Mouse (Mus musculus) intestine, embryonic 14.5 days (tissue): ENCODE measurements around the gene Ube2d3. TPM values are rescaled to one million over a fixed set of nuclear protein-coding genes. Genes with fewer than 3 reads are reported as not detected.

ENCODE experiments used
- ATAC-seq: fragments of 200-750 bp; cut with Nextera tagmentation; replicated peaks from 2 replicates; pipeline ENCODE4 v1.8.0; 2017; ENCODE audit warnings: low read depth, moderate number of reproducible peaks, moderate TSS enrichment, moderate library complexity; ENCODE audit not compliant: low FRiP score, low TSS enrichment
- DNase-seq: peaks from one replicate; pipeline ENCODE4 v3.0.0-alpha.2; 2018; ENCODE audit warnings: low spot score
- H3K27ac ChIP-seq: fragments of 300-500 bp; sonication (generic); 2 replicates; pipeline ENCODE4 v1.5.1; 2014; ENCODE audit warnings: low read depth, mild to moderate bottlenecking, control low read depth
- H3K27me3 ChIP-seq: fragments of 300-500 bp; sonication (generic); replicated peaks from 2 replicates; pipeline ENCODE4 v1.6.1; 2014; ENCODE audit warnings: low read length, control low read depth; ENCODE audit not compliant: control insufficient read depth, insufficient read depth
- H3K36me3 ChIP-seq: fragments of 300-500 bp; sonication (generic); 2 replicates; pipeline ENCODE4 v1.6.1; 2014; ENCODE audit warnings: low read length, control low read depth; ENCODE audit not compliant: control insufficient read depth, insufficient read depth
- H3K4me1 ChIP-seq: fragments of 300-500 bp; sonication (generic); replicated peaks from 2 replicates; pipeline ENCODE4 v1.6.1; 2014; ENCODE audit warnings: low read length, control low read depth, mixed read lengths; ENCODE audit not compliant: control insufficient read depth, insufficient read depth
- H3K4me2 ChIP-seq: fragments of 300-500 bp; sonication (generic); 2 replicates; pipeline ENCODE4 v1.6.1; 2014; ENCODE audit warnings: low read length
- H3K4me3 ChIP-seq: fragments of 300-500 bp; sonication (generic); 2 replicates; pipeline ENCODE4 v1.5.1; 2014; ENCODE audit warnings: low read depth, low read length, control low read depth, mixed read lengths
- H3K9ac ChIP-seq: fragments of 300-500 bp; sonication (generic); 2 replicates; pipeline ENCODE4 v1.6.1; 2014; ENCODE audit warnings: mild to moderate bottlenecking, low read length
- H3K9me3 ChIP-seq: fragments of 300-500 bp; sonication (generic); 2 replicates; pipeline ENCODE4 v1.6.1; 2016; ENCODE audit warnings: low read length, control low read depth; ENCODE audit not compliant: control insufficient read depth
- WGBS: fragments of 180-500 bp; shearing (Covaris S2); extraction: QIAGEN DNeasy Blood & Tissue Kit; methylation state at CpG from one replicate; pipeline ENCODE4 v1.1.7; 2014; 5-methylcytosine and 5-hydroxymethylcytosine counted together
- polyA plus RNA-seq: library from polyadenylated mRNA; unstranded; fragments of >200 nt; fragmentation: Nextera tagmentation; extraction: Ambion mirVana; gene quantifications from 2 replicates; pipeline ENCODE4 v1.2.1, GENCODE M21; 2014

Ube2d3 gene
- polyA plus RNA-seq, 1 experiment from 2014 or later, result 521 TPM

DNA sequence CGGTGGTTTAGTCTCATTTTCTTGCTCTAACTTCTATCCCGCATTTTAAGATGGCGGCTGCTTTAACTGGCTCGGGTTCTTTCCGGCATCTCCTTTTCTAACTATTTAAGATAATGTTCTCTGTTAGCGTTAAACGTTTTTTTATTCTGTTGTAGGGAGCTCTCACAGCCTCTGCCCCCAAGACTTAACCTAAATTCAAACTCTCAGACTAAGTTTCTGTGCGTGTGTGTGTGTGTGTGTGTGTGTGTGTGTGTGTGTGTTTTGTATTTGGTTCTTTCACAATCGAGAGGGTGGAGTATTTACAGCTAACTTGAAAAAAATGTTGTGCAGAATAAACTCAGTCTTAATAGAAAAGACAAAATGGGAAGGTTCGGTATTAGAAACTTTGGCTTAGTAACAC, 2.7 kb downstream of the Ube2d3 start:
- WGBS, result 33% methylated on average over 10 of the region's 10 CpGs
- H3K4me1 ChIP-seq, result peaks cover 11% of the 10 kb centered on the region
- H3K4me2 ChIP-seq, result peak overlapping the region; percentile 66
- peaks cover 32% of the 10 kb centered on the region for H3K36me3 ChIP-seq
- H3K4me3 ChIP-seq, result peak overlapping the region; percentile 61
- no peak for DNase-seq
- no peaks in the 10 kb centered on the region for H3K27me3 ChIP-seq
- H3K27ac ChIP-seq, result no peak overlapping the region
- peak overlapping the region; percentile 91 for H3K9ac ChIP-seq
- no peaks in the 10 kb centered on the region for H3K9me3 ChIP-seq
- no peak for ATAC-seq

DNA sequence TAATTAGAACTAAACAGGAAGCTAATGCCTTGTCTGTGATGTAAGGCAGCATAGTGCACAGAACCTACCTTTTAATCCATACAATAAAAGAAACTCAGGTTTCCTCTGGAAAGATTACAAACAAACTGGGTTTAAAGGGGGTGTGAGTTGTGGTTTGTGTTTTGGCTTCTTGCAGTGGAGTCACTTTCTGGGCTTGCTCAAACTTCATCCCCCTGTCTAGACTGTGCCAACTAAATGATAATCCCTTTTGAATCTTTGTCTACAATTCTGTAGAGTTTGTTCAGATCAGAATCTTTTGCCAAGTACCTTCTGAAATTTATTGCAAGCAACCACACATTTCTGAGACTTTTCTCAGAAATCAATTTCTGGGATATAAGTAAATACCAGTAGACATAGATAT, 7.0 kb downstream of the Ube2d3 start:
- no peak overlapping the region for H3K9ac ChIP-seq

DNA sequence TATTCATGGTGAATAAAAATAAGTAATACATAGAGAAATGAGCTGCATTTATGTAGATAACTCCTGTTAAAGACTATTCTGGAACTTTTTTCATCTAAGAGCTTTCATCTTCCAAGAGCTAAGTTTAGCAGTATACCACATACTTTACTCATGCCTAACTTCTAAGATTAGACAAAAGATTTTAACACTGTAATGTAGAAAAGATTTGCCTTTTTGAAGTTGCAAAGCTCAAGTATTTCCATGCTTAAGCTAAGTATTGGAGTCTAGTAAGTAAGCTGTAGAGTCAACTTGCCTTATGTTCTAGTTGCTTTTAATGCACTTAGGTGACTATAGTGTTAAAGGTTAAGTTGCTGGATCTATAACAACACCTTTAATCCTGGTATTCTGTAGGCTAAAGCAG, 21.0 kb downstream of the Ube2d3 start:
- no peaks in the 10 kb centered on the region for H3K9me3 ChIP-seq
- H3K36me3 ChIP-seq, result peaks cover 87% of the 10 kb centered on the region
- H3K4me3 ChIP-seq, result no peak overlapping the region
- DNase-seq (no peak), ATAC-seq (no peak)
- H3K27ac ChIP-seq, result no peak overlapping the region
- no peaks in the 10 kb centered on the region for H3K27me3 ChIP-seq
- H3K9ac ChIP-seq, result no peak overlapping the region
- H3K4me1 ChIP-seq, result no peaks in the 10 kb centered on the region
- H3K4me2 ChIP-seq, result no peak overlapping the region

More for the DNA sequence above, 7.0 kb downstream of the Ube2d3 start:
- no peak for DNase-seq
- Histone ChIP-seq H3K4me2 (no peak overlapping the region), H3K27me3 (no peaks in the 10 kb centered on the region), H3K4me1 (peaks cover 6% of the 10 kb centered on the region), H3K27ac (no peak overlapping the region), H3K36me3 (peaks cover 46% of the 10 kb centered on the region), H3K4me3 (no peak overlapping the region), H3K9me3 (no peaks in the 10 kb centered on the region)
- ATAC-seq, result no peak

GRCm38 (mm10) chr3:135468402-135468801, 30.5 kb downstream of the Ube2d3 start:
- Histone ChIP-seq H3K27ac (no peak overlapping the region), H3K4me2 (no peak overlapping the region), H3K9me3 (no peaks in the 10 kb centered on the region), H3K4me3 (no peak overlapping the region), H3K36me3 (peaks cover 37% of the 10 kb centered on the region), H3K27me3 (no peaks in the 10 kb centered on the region), H3K4me1 (0 out of 2 replicates have a peak, but pooled peaks cover 7% of the 10 kb centered on the region), H3K9ac (no peak overlapping the region)
- no peak for DNase-seq
- WGBS, result 94% methylated on average over 1 of the region's 1 CpGs
- ATAC-seq, result no peak

DNA sequence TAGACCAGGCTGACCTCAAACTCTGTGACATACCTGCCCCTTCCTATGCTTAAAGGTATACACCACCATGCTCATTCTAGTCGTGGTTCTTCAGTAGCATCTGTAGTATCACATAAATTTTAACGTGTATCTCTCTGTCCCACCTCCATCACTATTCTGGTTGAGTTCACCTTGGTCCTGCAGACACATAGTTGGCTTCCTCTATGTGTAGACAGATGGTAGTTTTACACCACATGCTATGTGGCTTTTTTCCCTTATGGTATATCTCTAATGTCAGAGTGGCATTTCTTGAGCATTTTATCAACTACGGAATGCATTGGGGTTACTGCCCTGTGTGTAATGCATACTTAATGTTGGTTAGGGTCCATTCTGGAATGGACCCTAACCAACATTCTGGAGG, 31.2 kb downstream of the Ube2d3 start:
- Histone ChIP-seq H3K4me3 (no peak overlapping the region), H3K9me3 (no peaks in the 10 kb centered on the region), H3K36me3 (peaks cover 30% of the 10 kb centered on the region), H3K4me2 (no peak overlapping the region), H3K9ac (no peak overlapping the region), H3K27me3 (no peaks in the 10 kb centered on the region), H3K4me1 (0 out of 2 replicates have a peak, but pooled peaks cover 7% of the 10 kb centered on the region), H3K27ac (no peak overlapping the region)
- no peak for DNase-seq
- 0 out of 2 replicates have a peak, but pooled peaks have one; percentile 20 for ATAC-seq
- 62% methylated on average over 3 of the region's 3 CpGs for WGBS

DNA sequence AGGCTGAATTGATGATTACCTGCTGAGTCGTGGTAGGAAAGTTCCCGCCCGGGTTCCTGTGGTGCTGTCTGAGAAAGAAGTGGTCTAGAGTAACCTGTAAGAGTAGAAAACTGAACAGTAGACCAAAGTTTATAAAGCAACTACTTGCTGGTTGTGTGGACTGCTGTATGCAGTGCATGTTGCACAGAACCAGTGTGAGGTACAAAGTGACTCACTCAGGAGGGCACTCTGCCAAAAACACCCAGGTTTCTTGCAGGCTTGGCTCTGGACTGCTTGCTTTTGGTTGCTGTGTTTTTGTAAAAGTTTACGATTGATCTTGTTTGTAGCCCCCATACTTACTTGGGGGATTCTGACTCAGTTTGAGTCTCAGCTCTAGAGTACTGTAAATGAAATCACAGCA, 32.0 kb downstream of the Ube2d3 start:
- DNase-seq (no peak), ATAC-seq (0 out of 2 replicates have a peak, but pooled peaks have one; percentile 24)
- no peak overlapping the region for H3K9ac ChIP-seq
- H3K27ac ChIP-seq, result no peak overlapping the region
- no peak overlapping the region for H3K4me2 ChIP-seq
- 36% methylated on average over 4 of the region's 4 CpGs for WGBS
- H3K9me3 ChIP-seq, result no peaks in the 10 kb centered on the region
- no peaks in the 10 kb centered on the region for H3K27me3 ChIP-seq
- no peak overlapping the region for H3K4me3 ChIP-seq
- 0 out of 2 replicates have a peak, but pooled peaks cover 7% of the 10 kb centered on the region for H3K4me1 ChIP-seq
- peaks cover 21% of the 10 kb centered on the region for H3K36me3 ChIP-seq

DNA sequence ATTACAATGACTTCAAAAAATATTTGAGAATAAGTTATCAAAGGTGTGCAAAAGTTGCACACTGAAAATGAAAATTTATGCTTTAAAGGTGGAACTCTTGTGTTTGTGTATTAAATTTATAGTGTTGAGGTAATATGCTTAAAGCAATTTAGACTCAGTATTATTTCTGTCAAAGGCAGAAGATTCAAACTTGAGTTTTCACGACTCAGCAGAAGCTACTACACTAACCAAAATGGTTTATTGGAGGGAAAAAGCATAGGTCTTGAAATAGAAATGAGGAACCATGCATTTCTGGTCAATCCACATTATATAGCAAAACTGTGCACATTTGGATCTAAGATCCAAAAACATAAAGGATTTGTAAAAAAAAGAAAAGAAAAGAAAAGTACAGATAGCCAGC, 32.9 kb downstream of the Ube2d3 start:
- ATAC-seq (no peak), DNase-seq (no peak)
- 74% methylated on average over 1 of the region's 1 CpGs for WGBS
- H3K4me2 ChIP-seq, result no peak overlapping the region
- H3K4me1 ChIP-seq, result 0 out of 2 replicates have a peak, but pooled peaks cover 7% of the 10 kb centered on the region
- no peaks in the 10 kb centered on the region for H3K27me3 ChIP-seq
- no peaks in the 10 kb centered on the region for H3K9me3 ChIP-seq
- H3K27ac ChIP-seq, result no peak overlapping the region
- peaks cover 19% of the 10 kb centered on the region for H3K36me3 ChIP-seq
- H3K9ac ChIP-seq, result no peak overlapping the region
- H3K4me3 ChIP-seq, result no peak overlapping the region

DNA sequence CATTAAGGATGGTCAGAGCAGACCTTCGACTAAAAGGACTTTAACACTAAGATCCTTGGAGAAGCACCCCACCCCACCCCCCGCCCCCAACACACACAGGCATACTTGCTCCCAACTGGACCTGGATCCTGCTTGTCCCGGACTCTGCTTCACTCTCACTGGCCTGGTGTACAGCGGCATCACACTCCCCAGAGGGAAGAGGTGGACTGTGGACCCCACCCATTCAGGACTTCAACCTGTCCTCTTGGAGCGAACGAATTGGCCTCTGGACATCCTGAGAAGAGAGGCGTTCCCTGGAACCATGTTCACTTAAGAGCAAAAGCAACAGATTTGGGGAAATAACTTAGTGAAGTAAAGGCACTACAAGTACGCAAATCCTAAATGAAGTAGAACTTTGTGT, 37.1 kb downstream of the Ube2d3 start:
- no peaks in the 10 kb centered on the region for H3K27me3 ChIP-seq
- DNase-seq, result no peak
- 82% methylated on average over 8 of the region's 8 CpGs for WGBS
- no peak for ATAC-seq
- H3K4me1 ChIP-seq, result 0 out of 2 replicates have a peak, but pooled peaks cover 2% of the 10 kb centered on the region
- no peaks in the 10 kb centered on the region for H3K9me3 ChIP-seq
- H3K9ac ChIP-seq, result no peak overlapping the region
- H3K27ac ChIP-seq, result no peak overlapping the region
- no peak overlapping the region for H3K4me2 ChIP-seq
- H3K4me3 ChIP-seq, result no peak overlapping the region
- H3K36me3 ChIP-seq, result no peaks in the 10 kb centered on the region

DNA sequence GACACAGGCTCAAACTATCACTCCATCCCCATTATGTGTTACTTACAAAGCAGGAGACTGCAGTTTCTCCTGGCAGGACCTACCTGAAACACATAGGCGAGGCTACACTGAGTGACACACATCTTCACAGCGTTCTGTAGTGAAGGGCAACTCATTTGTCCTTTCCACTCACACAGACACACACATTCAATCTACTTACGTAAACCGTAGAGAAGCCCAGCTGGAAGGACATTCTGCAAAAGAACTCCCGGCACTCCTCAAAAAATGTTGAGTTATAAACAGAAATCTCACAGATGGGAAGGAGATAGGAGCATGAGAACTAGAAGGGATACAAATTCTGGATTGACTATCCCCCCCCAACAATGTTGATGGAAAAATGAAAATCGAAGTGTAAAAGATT, 38.3 kb downstream of the Ube2d3 start:
- Histone ChIP-seq H3K9ac (no peak overlapping the region), H3K27me3 (no peaks in the 10 kb centered on the region), H3K4me2 (no peak overlapping the region), H3K36me3 (no peaks in the 10 kb centered on the region), H3K4me3 (no peak overlapping the region), H3K9me3 (no peaks in the 10 kb centered on the region), H3K27ac (no peak overlapping the region), H3K4me1 (no peaks in the 10 kb centered on the region)
- DNase-seq (no peak), ATAC-seq (no peak)
- WGBS, result 50% methylated on average over 6 of the region's 6 CpGs
